Mouse (Mus musculus) MEL-GATA-1-ER (cell line): ENCODE results near the gene Pskh1.
A peak's percentile ranks its signal among the peaks of the same experiment; 100 is the strongest.

Source experiments
- DNase-seq: peaks from one replicate; pipeline ENCODE4 v3.0.0-alpha.2; 2012; ENCODE audit warnings: low read depth; ENCODE audit errors: extremely low read depth

Pskh1 gene

GRCm38 (mm10) chr8:105892432-105892831 is 7.8 kb upstream of the Pskh1 start:
- DNase-seq = no peak

GRCm38 (mm10) chr8:105893339-105893738 is 6.9 kb upstream of the Pskh1 start, which contains the start of gene Nrn1l:
TSS of gene Nrn1l (plus strand) at chr8:105893567.
- DNase-seq = no peak

DNA sequence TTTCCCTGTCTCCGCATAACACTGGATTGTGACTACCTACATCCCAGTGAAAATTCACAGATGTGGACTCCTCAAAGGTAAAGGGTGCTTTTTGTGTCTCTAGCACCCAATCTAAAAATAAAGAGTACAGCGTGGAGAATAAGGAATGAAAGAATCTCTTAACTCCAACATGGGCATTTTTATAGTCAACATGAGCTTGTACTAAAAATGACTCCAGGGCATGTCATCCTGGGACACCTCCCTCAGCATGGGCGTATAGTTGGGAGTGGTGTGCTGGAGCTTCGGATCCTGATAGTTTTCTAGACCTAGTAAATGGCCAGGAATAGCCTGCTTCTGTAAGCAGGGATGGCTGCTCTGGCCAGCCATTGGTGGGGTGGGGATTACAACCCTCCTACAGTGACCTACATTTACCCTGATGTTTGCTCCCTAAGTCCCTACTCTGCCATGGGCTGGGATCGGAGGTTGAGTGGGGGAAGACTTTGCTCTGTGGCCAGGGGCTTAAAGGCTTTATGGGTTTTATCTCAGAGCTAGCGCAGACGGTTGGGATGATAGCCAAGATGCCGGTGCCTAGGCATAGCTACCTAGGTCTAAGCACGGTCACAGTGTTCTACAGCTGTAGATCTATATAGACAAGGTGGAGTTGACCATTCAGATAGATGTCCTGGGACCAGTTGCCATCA is 2.3 kb upstream of the Pskh1 start:
- DNase-seq = no peak

- peak; percentile 72 for DNase-seq
These were observed 838 bp downstream of the Pskh1 start for GRCm38 (mm10) chr8:105900941-105901616.

DNA sequence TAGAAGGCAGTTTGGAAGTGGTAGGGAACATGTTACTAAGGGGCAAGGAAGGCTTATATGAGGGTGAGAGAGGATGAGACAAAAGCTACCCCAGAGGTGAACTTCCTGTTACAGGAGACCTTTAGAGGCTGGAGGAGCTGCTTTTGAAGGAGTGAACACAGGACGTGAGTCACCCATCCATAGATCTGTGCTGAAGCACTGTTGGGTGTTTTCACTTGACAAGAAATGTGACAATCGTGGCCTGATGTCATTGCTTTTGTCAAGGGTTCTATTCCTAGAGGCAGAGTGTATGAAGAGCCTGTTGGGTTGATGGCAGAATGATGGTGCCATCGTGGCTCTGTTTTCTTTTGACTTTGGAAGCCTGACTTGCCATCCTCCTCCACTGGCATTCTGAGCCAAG is 19.1 kb downstream of the Pskh1 start:
- no peak for DNase-seq

DNA sequence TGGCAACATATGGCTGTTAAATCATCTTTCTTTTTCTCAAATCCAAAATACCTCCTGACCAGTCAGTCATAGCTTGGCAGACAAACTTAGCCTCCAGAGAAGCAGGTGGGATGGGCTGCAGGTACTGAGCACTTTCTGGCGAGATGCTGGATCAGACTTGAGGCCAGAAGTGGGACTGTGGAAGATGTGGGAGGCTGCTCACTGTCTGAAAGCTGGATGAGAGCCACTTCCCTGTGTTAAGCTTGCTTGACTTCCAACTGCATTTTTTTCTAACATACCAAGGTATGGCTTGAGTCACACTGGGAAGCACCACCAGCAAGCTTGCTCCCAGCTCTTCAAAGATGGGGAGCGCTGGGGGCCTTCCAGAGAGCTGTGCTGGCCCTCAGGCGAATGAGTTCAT is 24.9 kb downstream of the Pskh1 start:
- no peak for DNase-seq

DNA sequence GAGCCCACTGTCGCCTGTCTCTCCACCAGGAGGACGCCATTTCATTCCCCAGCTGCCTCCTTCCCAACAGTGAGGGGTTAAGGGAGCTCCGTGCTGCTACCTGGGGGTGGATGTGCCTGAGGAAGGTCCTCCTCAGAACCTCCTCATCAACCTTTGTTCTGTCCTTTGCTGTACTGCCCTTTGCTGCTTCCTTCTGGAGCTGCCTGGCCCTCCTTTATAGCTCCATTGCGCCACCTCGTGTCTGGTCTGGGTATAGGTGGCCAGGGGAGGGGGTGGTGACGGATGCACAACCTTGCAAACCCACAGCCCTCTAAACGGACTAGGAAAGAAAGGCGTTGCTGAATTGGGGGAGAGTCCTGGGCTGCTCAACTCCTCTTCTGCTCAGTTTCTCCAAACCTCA is 30.4 kb downstream of the Pskh1 start:
- DNase-seq = peak; percentile 26

- DNase-seq = no peak
These were observed 31.0 kb downstream of the Pskh1 start for GRCm38 (mm10) chr8:105931271-105931670.

DNA sequence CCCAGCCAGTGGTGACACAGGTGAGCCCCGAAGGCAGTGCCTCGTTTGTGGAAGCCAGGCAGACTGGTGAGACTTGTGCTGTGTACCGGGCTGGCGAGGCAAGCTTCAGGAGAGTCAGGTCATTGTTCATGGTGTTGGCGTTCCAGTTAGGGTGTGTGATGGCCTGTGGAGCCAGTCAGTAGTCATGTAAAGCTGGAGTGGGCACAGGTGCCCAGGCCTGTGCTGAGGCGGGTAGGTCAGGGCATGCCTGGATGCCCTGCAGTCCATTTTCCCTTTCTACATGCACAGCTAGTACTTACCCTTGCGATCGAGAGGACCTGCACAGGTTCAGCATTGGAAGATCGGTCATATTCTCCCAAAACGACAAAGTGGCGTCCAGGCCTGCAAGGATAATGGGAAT is 32.3 kb downstream of the Pskh1 start:
- DNase-seq = no peak

DNA sequence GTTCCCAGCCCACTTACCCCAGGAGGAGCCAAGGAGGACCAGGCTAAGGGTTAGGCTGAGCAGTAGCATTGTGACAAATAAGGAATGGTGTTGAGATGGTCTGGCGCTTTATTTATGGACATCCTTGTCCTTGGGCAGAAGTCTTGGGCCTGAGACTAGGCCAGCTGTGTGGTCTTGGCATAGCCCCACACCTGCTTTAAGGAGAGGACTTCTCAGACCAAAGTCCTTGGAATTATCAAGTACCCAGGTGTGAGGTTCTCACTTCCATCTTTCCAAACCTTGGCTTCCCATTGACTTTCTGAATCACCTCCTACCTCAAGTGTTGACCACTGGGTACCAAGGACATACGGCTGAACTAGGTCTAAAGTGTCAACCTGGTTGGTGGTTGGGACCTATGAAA is 33.5 kb downstream of the Pskh1 start, which contains the start of gene Ctrl:
TSS of gene Ctrl (minus strand) at position 101 of the 400 bp plus-strand sequence.
- no peak for DNase-seq

DNA sequence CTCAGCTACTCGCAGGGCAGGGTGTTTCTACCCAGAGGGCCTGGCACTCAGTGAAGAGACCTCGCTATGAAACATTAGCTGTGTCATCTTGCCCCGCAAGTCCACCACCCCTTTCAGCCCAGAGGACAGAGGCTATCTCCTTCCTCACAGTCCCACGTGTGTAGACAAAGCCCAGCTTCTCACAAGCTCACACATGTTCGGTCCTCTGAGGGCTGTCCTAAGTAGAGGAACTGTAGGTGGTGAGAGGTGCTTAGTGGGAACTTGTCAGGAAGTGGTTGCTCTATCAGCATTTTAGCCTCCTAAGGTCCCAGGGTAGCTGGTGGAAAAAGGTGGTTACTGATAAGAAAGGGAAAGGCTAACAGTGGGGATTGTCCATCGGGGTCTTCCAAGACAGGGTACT is 34.9 kb downstream of the Pskh1 start:
- DNase-seq = peak; percentile 89

DNA sequence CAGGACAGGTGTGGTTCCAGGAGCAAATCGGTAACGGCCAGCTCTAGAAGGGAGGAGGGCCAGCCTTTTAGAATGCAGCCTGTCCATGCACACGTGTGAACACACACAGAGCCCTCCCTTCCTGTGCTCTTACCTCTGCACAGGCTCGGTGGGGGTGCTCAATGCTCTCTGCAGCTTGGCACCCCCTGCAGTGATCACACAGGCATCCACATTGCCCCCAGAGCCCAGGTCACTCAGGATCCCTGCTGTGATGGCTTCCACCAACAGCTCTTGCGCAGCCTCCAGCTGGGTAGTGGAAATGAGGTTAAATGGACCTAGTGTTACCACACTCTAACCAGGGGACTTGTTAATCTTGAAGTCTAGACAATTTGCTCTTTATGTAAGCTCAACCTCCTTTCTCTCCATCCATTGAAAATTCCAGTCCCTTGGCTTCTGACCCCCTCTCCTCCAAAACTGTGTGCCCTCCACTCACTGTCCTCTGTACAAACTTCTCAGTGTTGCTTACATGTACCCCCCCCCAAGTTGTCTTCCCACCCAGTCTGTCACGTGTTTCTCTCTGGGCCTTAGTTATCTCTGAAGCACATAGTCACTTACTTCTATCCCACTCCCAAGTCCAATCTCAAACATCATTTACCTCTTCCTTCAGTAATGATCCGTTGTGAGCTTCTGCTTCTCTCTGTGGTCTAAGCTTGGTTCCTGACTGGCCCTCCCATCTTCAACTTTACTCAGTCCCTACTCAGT is 35.8 kb downstream of the Pskh1 start:
- DNase-seq = peak; percentile 39

DNA sequence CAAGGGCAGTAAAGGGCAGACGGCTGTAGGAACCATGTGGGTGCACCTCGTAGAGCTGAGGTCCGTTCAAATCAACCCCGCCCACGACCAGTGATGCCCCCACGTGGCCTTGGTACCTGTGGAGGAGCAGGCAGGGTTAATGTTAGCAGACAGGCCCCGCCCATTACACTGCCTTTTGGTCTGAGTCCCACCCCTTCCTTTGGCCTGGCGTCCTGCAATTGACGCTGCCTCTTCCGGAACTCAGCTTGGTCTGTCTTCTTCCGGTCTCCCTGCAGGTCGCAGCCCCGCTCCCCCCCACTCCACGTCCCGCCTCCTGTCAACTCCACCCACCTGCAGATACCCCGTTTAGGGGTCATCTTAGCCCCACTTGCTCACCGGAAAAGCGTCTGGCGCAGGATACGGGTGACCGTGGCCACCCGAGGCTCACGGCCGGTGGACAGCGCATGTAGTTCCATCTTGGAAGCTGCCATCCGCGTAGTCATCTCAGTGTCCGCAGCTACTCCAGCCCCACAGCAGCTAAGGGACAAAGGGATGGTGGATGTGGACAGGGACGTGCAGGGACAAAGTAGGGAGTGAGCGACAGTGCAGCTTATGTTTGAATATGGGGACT is 36.7 kb downstream of the Pskh1 start:
- DNase-seq = peak; percentile 90

DNA sequence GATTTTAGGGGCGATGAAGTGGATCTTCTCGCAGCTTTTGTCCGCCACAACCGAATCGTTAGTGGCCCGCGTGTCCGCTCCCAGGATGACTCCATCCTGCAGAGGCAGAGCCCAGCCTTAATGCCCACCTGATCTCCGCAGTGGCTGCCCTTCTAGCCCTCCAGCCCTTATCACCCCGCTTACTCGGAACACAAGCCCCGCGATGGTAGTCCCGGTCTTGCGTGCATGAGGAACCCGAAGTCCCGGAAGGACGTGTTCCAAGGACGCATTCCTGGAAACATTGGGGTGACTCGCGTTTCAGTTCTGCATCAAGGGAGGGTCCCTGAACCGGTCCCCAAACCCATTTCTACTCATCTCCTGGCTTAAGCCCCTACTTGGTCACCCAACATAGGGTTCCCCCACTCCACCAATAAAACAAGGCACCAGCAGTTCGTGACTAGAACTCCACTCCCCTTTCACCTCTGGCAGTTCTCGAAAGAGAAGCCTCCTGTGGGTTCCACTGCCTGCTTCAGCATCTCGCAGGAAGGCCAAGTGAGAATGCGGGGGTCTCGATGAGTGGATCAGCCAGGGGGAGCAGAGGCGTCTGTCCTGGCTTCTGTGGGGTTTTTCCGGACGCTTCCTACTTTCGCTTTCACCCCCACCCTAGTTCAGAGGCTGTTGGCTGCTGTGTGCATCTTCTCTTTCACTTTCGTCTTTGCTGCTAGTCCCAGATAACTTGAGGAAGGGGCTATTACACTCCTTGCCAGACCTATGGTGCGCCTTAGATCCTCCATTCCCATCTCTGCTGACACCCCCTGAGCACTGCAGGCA is 37.5 kb downstream of the Pskh1 start:
- DNase-seq = peak; percentile 36

GRCm38 (mm10) chr8:105938306-105938669 is 38.0 kb downstream of the Pskh1 start, which contains the start of gene Psmb10:
TSS of gene Psmb10 (minus strand) at chr8:105938444.
- peak; percentile 39 for DNase-seq

- no peak for DNase-seq
These were observed 41.8 kb downstream of the Pskh1 start for GRCm38 (mm10) chr8:105942026-105942425.

DNA sequence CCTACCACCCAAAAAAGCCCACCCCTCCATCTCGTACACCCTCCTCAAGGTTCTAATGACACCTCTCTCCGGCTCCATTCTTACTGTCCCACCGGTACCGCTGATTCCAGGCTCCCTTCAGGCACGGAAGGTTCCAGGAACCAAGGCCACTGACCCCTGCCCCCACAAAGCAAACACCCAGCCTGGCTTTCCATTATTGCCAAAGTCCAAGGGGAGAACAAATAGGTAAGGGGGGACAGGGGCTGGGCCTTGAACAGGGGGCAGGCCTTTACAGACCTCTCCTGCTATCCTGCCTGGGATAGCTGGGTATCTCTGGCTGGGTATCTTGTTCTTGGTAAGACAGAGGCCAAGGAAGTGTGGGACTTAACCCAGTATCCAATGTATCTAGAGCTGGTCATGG is 42.3 kb downstream of the Pskh1 start:
- DNase-seq = no peak

- no peak for DNase-seq
These were observed 43.1 kb downstream of the Pskh1 start, which contains the start of gene Lcat for GRCm38 (mm10) chr8:105943321-105943739. TSS of gene Lcat (minus strand) at chr8:105943382.

- no peak for DNase-seq
These were observed 49.1 kb downstream of the Pskh1 start for GRCm38 (mm10) chr8:105949350-105949749.

DNA sequence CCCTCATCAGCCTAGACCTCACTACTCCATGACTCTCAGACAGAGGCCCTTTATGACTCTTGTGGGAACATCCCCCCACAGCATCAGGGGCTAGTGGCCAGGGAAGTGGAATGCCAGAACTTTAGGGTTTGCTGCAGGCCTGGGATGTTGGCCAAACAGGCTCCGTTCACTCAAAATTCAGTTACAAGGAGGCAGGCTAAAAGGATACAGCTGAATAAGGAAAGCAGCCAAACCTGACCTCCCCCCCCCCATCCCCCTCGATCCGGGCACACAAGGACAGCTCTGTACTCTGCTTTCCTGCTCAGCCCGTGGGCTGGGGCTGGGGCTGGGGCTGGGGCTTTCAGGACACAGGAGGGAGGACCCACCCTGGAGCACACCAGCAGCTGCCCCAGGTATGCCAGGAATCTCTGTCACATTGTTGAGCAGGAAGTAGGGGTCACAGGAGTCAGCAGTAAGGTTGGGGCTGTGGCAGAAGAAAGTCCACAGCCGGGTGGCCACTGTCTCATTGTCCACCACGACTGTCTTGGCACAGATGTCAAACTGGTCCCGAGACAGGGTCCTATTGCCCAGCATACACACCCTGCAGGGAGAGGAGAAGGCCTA is 50.9 kb downstream of the Pskh1 start:
- DNase-seq = no peak
